ENCODE assay signal across 9 mouse cellular contexts in genomic region chr11:72926226-72926890, GRCm38 (mm10). TPM values are rescaled to one million over a fixed set of nuclear protein-coding genes. Genes with fewer than 3 reads are reported as not detected.
DNase-seq lines count a peak whose midpoint lies in the region; ATAC-seq lines count a peak whose summit lies in the region.
"Had no signal": no experiment of that assay in that cellular context is flagged by ENCODE, and none has a peak within 500 bp of the region (broad histone marks: within the 10 kb centered on the region; RNA-seq: fewer than 3 reads in every experiment).

No protein-coding gene starts in this region.

- H3K4me3 ChIP-seq in forebrain, embryonic 13.5 days, result no peak overlapping the region
- no peak overlapping the region for H3K4me3 ChIP-seq in forebrain, embryonic 12.5 days (replicated peaks)
- H3K4me3 ChIP-seq: limb, embryonic 15.5 days had no signal

- no peak overlapping the region for H3K9ac ChIP-seq in forebrain, embryonic 13.5 days
- H3K9ac ChIP-seq in forebrain, embryonic 12.5 days, result no peak overlapping the region
- H3K9ac ChIP-seq: limb, embryonic 15.5 days had no signal

- no peaks in the 10 kb centered on the region for H3K9me3 ChIP-seq in forebrain, embryonic 13.5 days (replicated peaks)
- no peaks in the 10 kb centered on the region for H3K9me3 ChIP-seq in forebrain, embryonic 12.5 days
- H3K9me3 ChIP-seq: limb, embryonic 15.5 days had no signal

- H3K27ac ChIP-seq in forebrain, embryonic 13.5 days, result no peak overlapping the region
- no peak overlapping the region for H3K27ac ChIP-seq in forebrain, embryonic 12.5 days
- H3K27ac ChIP-seq: limb, embryonic 15.5 days had no signal

- H3K4me1 ChIP-seq in forebrain, embryonic 13.5 days, result no peaks in the 10 kb centered on the region
- H3K4me1 ChIP-seq in forebrain, embryonic 12.5 days, result no peaks in the 10 kb centered on the region
- H3K4me1 ChIP-seq: limb, embryonic 15.5 days had no signal

- 0 out of 2 replicates have a peak, but pooled peaks have one; percentile 19 for ATAC-seq in forebrain, embryonic 13.5 days
- no peak for ATAC-seq in forebrain, embryonic 12.5 days (ENCODE audit: low FRiP score)
- peak; percentile 70 for ATAC-seq in megakaryocyte-erythroid progenitor cell, adult 5-6 weeks (replicated peaks; ENCODE audit: low FRiP score, low TSS enrichment, poor library complexity, severe bottlenecking)

- no peaks in the 10 kb centered on the region for H3K27me3 ChIP-seq in forebrain, embryonic 13.5 days
- no peaks in the 10 kb centered on the region for H3K27me3 ChIP-seq in forebrain, embryonic 12.5 days
- H3K27me3 ChIP-seq: limb, embryonic 15.5 days had no signal

- H3K36me3 ChIP-seq in forebrain, embryonic 13.5 days (ENCODE audit: poor library complexity, severe bottlenecking), result peaks cover 41% of the 10 kb centered on the region
- H3K36me3 ChIP-seq in forebrain, embryonic 12.5 days (replicated peaks), result peaks cover 36% of the 10 kb centered on the region

- H3K4me2 ChIP-seq in forebrain, embryonic 13.5 days, result no peak overlapping the region
- H3K4me2 ChIP-seq in forebrain, embryonic 12.5 days, result no peak overlapping the region
- H3K4me2 ChIP-seq: limb, embryonic 15.5 days had no signal

- 56% methylated on average over 13 of the region's 13 CpGs for WGBS in forebrain, embryonic 13.5 days
- WGBS in forebrain, embryonic 12.5 days, result 57% methylated on average over 13 of the region's 13 CpGs

- intact Hi-C loops in heart, postnatal 10 days (cut with DNase I), result loop anchor here (1.0 to 5.0 kb wide), 4 partner anchors 34 to 112 kb away; partner anchors contain the start of gene Atp2a3

- peak; percentile 54 for DNase-seq in R1 (ENCODE audit: low read depth, low spot score)
- DNase-seq in cerebellum, postnatal 36 days, result peak; percentile 63 to 66
- DNase-seq in heart, postnatal 10 days, result peak; percentile 75 to 84
- peak; percentile 61 to 86 for DNase-seq in kidney, postnatal 36 days
- peak; percentile 45 to 81 for DNase-seq in spleen, postnatal 4 days (ENCODE audit: low spot score in 2 of 2)

RNA-seq across cellular contexts. Expression of gene Atp2a3, which starts 34.6 kb away (rescaled TPM):
- 0.40 and 0.47 TPM in 2 replicates for polyA plus RNA-seq in forebrain, embryonic 13.5 days (2015; fragmentation: Nextera tagmentation; extraction: Ambion mirVana)
- 0.60 and 0.68 TPM in 2 replicates for polyA plus RNA-seq in forebrain, embryonic 12.5 days (2016; fragmentation: Nextera tagmentation; extraction: Ambion mirVana)
- total RNA-seq in heart, postnatal 10 days (2021), result 10 to 100 TPM; 17.1 to 19.0 TPM
- total RNA-seq in megakaryocyte-erythroid progenitor cell, adult 5-6 weeks (2014; fragmentation: Nextera tagmentation), result 16.4 and 28.3 TPM in 2 replicates
- total RNA-seq in megakaryocyte-erythroid progenitor cell, adult 5-6 weeks (2017), result 14.9 and 15.7 TPM in 2 replicates
